Mouse (Mus musculus): Measurements from ENCODE around the gene Scyl1.
A peak's percentile ranks its signal among the peaks of the same experiment; 100 is the strongest.

Gene Scyl1

GRCm38 (mm10) chr19:5713255-5713654 is 58.0 kb downstream of the Scyl1 start:
- DNase-seq, result no peak

- DNase-seq, result no peak
These were observed 59.2 kb downstream of the Scyl1 start for GRCm38 (mm10) chr19:5711907-5712460.

- DNase-seq, result peak; percentile 89
These were observed 60.0 kb downstream of the Scyl1 start for GRCm38 (mm10) chr19:5711218-5711617.

GRCm38 (mm10) chr19:5710581-5710980 is 60.6 kb downstream of the Scyl1 start:
- no peak for DNase-seq

- DNase-seq, result no peak
These were observed 61.2 kb downstream of the Scyl1 start for GRCm38 (mm10) chr19:5710068-5710467.

All from lung, postnatal 10 days (tissue).